Mouse (Mus musculus) kidney, adult 9 months (tissue): ENCODE results near the gene Adgrg7.

Experiments used
- DNase-seq: peaks from one replicate; pipeline ENCODE4 v3.0.0; 2022

Gene Adgrg7

DNA sequence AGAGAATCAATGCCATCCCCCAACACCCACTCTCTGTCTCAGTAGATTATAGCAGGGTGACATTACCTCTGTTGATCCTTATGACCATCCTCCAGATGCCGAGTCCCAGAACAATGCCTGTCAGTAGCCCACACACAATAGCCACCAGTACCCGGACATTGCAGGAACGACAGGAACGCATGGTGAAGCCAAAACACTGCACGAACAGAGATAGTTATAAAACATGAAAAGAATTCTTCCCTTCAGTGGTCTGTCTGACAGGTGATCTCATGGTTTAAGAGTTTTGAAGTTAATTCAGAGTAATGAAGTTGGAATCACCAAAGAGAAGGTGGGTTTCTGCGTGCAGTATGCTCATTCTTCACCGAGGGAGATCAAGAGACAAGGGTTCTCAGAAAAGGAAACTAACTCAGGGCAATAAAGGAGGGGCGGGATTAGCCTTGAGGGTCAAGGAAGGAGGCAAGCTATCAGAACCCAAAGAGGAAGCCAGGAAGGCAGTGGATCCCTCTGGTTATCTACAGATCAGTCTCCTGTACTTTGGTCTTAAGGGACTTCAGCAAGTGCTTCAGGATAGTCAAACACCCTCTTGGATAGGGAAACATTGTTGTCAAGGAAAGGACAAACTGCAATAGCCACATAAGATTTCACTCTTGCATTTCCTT lies at the start of gene Adgrg7:
Gene Adgrg7 (minus strand): TSS at position 375 of the 659 bp plus-strand sequence.
- no peak for DNase-seq

DNA sequence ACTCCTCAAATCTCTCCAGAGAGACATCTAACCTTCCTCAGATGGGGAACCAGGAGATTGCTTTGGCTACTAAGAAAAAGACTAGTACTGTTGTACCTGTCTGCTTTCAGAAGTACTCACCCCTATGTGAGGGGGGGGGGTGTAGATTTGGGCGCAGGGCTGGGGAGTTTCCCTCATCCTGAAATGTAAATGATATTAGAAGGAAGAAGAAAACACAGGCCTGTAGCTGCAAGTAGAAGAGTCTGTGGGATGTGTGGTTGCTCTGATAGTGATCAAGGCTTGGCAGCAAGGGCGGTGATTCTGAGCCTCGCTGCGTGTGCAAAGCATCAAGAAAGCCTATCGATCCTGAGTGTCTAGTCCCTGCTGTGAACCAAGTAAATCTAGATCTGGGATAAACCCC lies 47.3 kb upstream of the Adgrg7 start:
- no peak for DNase-seq

DNA sequence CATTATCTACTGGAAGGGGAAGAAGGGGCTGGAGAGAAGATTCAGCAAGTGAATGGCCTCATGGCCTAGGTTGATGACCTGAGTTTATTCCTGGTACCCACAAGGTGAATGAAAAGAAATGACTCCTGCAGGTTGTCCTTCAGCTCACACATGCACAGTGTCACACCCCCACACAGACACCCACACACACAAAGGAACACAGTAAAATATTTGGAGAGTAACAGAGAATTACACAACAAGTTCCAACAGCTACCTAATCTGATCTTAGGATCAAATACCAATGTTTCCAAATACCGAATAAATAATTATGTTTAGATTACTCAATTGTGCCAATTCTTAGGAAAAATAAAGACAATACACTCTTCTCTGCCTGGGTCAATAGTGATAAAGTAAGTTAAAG lies 37.7 kb upstream of the Adgrg7 start:
- DNase-seq = no peak

DNA sequence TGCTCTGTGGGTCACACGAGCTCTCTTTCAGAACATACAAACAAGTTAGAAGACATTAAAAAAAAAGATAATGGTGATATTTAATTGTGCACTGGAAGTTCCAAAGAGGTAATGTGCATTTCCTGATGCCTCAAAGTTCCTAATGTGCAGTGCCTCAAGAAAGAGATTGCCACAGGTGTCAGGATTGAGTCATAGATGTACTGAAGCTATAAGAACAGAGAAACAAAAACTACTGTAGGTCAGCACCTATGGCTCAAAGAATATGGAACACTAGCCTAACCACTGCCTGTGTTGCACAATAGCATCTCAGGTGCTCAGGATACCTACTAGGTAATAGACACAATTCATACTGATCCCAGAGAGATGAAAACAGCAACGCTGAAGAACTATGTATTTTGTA lies 36.3 kb upstream of the Adgrg7 start:
- no peak for DNase-seq

DNA sequence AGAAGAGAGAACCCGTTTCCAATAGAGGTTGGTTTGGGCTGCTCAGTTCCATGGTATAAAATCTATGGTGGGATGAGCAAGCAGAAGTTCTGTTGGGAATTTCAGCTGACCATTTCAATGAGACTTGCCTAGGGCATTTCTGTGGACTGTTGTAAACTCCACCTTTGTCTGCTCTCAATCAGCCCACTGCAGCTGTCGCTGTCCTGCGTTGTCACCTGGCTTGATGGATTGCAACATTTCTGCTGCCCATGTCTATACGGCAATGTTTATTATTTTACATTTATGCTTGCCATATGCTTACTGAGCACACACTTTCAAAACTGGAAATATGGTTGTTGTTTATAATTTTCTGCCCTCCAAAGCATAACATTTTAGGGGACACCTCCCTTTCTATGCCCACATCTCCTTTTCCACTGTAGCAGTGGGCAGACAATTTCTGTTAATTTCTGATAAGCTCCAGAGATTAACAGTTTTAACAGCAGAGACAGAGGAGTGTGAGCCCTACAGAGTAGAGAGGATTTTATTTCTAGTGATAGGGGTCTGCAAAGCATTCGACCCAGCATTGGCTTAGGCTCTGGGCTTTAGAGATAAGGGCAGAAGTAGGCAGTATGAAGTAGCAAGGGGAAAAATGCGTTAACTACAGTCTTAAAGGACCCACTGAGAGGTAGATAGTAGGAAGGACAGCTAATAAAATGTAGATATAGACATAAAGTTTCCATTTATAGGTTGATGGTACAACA lies 5.9 kb upstream of the Adgrg7 start:
- DNase-seq = no peak

DNA sequence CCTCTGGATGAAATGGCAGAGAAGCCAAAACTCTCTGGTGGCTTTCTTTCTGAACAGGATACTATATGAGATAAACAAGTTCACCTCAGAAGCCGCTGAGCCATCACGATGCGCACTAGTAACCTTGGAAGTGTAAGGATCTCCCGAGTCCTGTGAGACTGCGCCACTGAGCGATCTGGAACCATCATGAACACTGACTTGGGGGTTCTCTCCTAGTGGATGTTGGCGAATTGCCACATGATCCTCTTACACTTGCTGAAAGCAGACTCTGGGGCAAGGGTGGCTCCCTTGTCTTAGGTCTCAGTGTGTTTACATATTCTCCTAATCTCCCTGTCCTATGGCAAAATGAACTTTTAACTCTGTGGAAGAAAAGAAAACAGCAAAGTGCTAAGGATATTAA lies 5.3 kb upstream of the Adgrg7 start:
- no peak for DNase-seq

DNA sequence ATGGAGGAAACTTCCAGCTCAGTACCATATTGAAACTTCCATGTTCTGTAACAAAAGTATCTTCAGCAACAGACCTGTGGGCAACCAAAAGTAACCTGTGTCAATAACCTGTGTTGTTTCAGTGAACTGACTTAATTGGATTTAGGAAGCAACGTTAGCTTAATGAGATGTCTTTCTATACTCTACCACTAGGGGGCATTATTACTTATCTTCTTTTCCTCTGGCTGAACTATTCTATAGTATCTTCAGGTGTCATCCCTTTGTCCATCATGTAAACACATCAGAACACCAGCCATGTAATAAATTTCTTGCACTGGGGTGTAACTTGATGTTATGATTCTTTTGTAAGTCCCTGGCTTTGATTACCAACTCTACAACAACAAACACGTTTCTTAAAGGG lies 4.8 kb upstream of the Adgrg7 start:
- peak; percentile 33 for DNase-seq

DNA sequence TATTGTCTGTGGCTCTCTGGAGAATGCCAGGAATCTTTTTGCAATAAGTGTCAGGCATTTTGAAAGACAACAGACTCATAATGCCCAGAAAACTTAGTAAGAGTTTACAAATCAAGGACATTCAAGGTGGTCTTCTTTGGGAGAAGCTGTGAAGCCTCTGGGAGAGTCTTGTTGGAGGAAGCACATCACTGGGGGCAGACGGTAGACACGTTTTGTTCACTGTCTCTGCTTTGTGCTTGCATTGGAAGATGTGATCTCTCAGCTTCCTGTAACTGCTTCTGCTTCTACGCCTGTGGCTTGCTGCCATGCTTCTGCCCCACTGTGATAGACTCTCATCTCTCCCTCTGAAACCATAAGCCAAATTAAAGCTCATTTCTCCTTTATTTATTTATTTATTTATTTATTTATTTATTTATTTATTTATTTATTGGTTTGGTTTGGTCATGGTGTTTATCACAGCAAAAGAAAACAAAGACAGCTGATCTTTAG lies 3.9 kb upstream of the Adgrg7 start:
- DNase-seq = no peak

DNA sequence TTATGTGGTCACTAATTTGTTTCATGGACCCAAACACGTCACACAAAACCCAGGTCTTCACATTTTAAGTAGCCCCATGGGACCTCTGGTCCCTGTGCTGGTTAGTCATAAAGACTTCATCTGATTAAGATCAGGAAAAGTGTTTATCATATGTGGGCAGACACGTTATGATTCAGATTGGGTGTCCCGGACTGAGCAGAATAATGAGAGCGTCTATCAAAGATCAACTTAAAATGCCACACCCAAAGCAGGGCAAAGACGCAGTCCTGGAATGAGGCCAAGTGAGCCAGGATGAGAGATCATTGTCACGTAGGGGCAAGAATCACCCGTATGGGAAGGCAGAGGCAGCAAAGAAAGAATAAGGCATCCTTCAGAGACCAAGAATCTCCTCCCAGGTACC lies 3.2 kb upstream of the Adgrg7 start:
- no peak for DNase-seq

DNA sequence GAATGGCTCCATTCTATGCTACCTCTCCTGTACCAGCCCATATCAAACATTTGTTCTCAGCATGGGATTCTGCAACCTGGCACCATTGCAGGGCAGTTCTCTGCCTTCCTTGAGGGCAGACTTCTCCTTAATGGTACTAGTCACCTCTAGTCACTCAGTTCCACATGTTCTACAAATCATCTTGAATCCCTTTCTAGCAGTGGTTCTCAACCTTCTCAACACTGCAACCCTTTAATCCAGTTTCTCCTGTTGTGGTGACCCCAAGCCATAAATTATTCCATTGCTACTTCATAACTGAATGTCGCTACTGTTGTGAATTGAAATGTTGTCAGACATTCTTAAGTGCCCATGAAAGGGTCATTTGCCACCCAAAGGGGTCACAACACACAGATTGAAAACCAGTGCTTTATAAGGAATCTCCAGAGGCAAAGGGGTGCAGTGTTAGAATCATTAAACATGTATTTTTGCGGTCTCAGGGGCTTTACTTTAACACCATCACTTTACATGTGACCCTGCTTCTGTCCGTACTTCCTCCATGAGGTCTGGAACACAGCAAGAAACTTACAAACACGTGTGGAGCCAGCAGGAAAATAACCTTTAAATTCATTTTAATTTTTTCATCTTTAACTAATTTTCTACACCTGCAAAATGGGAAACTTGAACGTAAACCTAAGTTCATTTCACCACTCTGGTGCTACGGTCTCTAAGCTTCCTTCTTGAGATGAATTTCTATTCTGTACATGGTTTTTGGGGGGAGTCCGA lies 1.1 kb downstream of the Adgrg7 start:
- no peak for DNase-seq

DNA sequence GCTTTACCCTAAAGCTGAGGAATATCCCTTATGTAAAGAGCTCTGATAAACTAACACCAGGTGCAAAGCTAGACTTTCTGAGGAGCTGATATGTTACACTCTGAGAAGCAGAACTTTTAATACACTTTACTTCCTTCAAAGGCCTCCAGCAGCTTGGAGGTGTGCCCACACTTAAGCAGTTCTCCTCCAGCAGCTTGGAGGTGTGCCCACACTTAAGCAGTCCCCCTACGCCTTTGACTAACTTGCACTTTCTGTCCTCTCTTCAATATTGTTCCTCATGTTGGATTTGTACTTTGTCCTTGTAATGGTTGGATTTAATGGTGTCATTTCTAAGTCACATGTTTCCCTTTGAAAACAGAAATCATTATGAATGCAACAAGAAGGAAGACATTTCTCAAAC lies 1.9 kb downstream of the Adgrg7 start:
- DNase-seq = peak; percentile 69

DNA sequence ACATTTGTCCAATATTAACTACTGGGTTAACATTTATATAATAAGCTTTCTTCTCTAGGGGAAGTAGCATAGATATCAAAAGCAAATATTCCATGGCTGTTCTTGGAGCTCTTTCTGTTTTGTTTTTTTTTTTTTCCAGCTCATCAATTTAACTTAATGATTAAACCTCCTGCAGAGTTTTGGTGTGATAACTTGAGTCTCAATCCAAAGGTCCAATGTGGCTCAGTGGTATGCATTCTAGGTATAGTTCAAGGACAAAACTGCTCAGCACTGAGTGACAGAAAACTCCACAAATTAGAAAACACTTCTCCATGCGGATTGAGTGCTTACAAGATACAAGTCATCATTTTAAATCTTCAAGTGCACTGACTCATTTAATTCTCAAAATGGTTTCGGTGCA lies 9.7 kb downstream of the Adgrg7 start:
- peak; percentile 14 for DNase-seq

DNA sequence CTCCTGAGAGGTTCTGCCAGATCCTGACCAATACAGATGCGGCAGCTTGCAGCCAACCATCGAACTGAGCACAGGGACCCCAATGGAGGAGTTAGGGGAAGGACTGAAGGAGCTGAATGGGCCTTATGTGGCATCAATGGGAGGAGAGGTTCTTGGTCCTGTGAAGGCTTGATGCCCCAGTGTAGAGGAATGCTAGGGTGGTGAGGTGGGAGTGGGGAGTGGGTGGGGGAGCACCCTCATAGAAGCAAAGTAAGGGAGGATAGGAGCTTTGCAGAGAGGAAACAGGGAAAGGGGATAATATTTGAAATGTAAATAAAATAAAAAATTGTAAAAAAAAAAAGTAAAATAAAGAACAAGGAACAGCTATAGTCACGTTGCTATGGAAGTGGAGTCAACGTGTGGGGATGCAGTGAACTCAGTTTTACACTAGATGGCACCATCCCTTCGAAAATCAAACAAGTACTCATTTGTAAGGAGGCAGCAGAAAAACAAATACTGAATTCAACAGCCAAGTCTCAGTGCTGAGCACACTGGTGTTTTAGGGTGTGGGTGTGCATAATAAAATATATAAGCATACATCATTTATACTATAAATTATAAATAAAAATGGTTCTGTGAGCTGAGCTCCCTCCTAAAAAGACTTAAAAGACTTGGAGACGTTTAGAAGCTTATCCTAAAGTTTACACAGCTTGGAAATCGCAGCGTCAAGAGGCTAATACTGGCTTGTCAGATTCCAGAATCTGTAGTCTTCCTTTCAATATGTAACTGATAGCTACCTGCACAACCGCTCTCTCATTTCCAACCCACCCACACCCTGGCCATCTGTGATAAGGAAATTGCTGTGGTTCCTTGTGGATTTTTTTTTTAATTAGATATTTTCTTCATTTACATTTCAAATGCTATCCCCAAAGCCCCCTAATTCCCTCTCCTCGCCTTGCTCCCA lies 24.2 kb downstream of the Adgrg7 start:
- DNase-seq = peak; percentile 72

DNA sequence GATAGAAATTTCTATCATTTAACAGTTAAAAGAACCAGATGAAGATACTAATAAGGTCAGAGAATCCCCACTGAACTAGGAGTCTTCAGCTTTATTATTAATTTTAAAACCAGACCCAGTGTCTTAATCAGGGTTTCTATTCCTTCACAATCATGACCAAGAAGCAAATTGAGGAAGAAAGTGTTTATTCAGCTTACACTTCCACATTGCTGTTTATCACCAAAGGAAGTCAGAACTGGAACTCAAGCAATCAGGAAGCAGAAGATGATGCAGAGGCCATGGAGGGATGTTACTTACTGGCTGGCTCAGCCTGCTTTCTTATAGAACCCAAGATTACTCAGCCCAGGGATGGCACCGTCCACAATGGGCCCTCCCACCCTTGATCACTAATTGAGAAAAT lies 66.6 kb downstream of the Adgrg7 start:
- DNase-seq = no peak

DNA sequence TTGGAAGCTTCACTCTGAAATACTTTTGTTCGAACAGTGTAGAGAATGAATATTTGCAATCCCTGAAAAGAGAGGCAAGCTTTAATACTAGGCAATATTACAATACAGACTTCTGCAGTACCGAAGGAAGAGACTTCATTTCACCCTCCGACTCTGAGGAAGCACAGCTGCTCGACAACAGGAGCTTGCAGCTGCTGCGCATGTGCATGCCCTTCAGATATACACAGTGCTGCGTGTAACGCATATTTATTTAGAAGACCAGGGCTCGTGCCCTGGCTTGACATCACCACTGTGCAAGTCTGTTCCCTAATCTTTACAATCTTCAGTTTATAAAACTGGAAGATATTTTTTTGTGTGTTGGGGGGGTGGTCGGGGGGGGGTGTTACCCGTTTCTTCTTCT lies 70.7 kb downstream of the Adgrg7 start:
- DNase-seq = no peak

DNA sequence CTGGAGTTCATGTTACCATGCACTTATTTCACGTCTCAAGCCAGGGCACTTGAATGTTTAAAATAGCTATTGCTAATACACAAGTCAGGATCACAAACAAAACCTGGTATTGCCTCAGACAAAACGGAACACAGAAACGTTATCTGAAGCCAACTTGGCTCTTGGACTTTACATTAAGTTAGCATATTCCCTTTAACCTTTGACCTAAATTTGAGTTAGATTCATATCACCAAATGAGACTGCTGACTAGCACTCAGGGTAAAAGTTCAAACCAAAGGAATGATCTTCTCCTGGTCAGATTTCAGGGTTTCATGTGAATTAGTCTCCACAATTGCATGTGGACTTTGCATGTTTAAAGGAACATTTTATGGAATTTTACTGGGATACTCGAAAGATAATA lies 73.3 kb downstream of the Adgrg7 start:
- no peak for DNase-seq

DNA sequence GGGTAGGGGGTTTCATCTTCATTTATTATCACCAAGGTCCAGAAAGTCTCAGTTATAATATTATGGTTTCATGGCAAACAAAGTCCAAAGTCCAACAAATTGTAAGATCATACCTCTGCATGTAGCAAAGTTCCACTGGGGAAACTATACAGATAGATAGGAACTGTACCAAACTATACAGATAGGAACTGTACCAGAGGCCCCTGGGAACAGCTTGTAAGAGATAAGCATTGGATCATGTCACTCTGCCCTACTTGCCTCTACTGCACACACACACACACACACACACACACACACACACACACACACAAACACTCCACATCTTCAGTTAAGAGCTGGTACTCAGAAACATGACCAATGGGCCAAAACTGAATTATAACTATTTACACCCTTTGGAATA lies 76.6 kb downstream of the Adgrg7 start:
- DNase-seq = no peak

DNA sequence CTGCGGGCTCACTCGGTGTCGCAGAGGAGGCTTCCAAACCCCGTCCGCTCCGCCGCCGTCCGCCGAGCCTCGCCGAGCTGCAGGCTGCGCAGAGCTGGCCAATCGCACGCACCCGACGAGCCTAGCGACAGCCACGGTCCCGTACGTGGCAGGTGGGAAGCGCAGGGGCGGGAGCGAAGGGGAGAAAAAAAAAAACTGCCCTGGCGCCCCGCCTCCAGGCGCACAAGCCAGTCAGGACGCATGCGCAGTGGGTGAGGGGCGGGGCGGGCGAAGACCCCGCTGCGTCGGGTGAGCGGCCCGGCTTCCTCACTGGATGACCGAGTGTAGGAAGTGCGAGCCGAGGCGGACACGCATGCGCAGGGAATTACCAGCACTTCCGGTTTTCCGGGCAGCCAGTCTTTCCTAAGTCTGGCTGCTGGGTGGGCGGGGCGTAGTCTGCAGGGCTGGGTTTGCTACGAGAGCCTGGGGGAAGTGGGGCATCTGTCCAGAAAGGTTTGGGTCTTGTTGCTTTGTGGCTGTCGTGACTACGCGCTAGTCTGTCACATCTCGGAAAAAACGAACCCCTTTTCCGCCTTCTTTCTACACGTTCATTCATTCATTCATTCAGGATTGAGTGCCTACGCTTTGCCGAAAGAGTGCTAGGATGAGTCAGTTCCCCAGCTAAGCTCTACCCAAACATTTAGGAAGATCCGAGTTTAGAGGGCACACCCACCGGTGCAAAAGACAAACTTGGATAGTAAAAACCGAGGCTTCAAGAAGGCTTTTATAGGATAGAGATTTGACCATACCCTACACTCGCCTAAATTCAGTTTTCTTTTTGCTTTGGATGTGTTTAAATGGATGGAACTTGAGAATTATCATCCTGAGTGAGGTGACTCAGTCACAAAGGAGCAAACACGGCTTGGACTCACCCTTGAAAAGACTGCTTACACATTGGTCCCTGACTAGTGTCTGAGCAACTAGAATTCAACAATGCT lies 78.1 kb downstream of the Adgrg7 start, which contains the start of gene Tfg:
Gene Tfg (minus strand): TSS at position 227 of the 977 bp plus-strand sequence.
- peak; percentile 99 for DNase-seq

DNA sequence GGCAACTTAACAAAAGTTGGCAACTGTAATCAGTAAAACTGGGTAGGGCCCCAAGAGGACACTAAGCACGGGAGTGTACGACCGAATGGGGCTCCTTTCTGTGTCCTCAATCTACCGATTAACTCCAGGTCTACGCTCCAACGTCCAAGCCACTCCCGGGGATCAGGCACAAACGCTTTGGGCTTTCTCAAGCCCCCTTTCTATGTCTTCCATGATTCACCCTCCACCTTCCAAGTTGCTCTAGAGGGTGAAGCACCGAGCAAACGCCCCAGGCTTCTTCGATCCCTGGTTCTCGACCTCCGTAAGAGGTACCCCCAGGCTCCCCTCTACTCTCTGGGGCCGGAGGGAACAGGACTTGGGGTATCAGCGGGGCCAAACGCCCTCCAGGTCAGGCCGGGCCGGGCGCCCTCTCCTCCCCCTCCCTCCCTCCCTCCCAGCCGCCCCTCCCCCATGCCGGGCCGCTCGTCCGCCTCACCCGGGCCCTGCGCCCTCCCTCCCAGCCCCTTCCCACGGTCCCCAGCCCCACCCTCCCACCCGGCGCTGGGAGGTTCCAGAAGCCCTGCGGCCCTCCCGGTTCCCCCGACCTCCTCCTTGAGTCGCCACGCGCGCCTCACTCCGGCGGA lies 79.0 kb downstream of the Adgrg7 start:
- DNase-seq = peak; percentile 42

DNA sequence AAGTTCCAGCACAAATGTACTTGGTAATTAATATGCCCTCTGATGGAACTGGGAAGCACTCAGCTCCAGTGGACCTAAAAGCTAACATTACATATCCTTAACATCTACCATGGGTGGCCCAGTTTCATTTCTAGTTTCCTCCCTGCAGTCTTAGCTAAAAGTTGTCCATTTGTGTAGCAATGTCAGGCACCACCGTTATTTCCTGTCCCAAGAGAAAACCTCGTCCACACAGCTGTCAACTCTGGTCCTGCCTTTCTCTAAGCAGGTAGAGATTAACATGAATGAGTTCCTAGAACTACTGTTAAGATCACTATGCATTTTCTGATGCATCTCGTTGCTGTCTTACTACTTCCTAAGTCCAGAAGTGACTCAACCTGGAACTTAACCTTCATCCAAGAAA lies 80.0 kb downstream of the Adgrg7 start:
- no peak for DNase-seq

DNA sequence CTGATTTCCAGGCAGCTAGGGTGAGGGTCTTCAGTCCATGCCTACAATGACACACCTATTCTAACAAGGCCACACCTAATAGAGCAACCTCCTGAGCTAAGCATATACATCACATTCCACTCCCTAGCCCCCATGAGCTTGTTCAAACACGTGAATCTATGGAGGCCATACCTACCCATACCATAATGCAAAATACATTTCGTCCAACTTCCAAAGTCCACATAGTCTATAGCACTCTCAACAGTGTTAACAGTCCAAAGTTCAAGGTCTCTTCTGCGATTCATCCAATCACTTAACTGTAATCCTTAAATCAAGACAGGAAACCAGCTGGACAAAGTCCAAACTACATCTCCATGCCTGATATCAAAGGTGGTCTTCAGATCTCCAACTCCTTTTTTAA lies 85.6 kb downstream of the Adgrg7 start:
- no peak for DNase-seq
